Mouse (Mus musculus) forebrain, embryonic 10.5 days (tissue): ENCODE measurements at regions not wholly inside any gene's neighbourhood (a gene's known extent, or its start where the extent isn't known, plus 50 kb on each side); places are given as distances from the start of the nearest gene placed in this dataset.

Experiments
- DNase-seq: peaks from one replicate; pipeline ENCODE4 v3.0.0-alpha.2; 2017; ENCODE audit warnings: low spot score; ENCODE audit errors: extremely low spot score
- H3K27ac ChIP-seq: fragments of 300-500 bp; sonication (generic); 2 replicates; pipeline ENCODE4 v1.5.1; 2016; ENCODE audit warnings: mild to moderate bottlenecking
- H3K27me3 ChIP-seq: fragments of 300-500 bp; sonication (generic); 2 replicates; pipeline ENCODE4 v1.6.1; 2016; ENCODE audit warnings: mild to moderate bottlenecking; ENCODE audit not compliant: poor library complexity, severe bottlenecking
- H3K36me3 ChIP-seq: fragments of 300-500 bp; sonication (generic); replicated peaks from 2 replicates; pipeline ENCODE4 v1.6.1; 2016; ENCODE audit warnings: mild to moderate bottlenecking, moderate library complexity
- H3K4me1 ChIP-seq: fragments of 300-500 bp; sonication (generic); 2 replicates; pipeline ENCODE4 v1.6.1; 2016
- H3K4me3 ChIP-seq: fragments of 300-500 bp; sonication (generic); 2 replicates; pipeline ENCODE4 v1.5.1; 2016; ENCODE audit warnings: mild to moderate bottlenecking, moderate library complexity
- H3K9me3 ChIP-seq: fragments of 300-500 bp; sonication (generic); 2 replicates; pipeline ENCODE4 v1.6.1; 2016; ENCODE audit warnings: mild to moderate bottlenecking, moderate library complexity
- WGBS: fragments of 180-500 bp; shearing (Covaris S2); methylation state at CpG from one replicate; pipeline ENCODE4 v1.1.7; 2016; 5-methylcytosine and 5-hydroxymethylcytosine counted together

GRCm38 (mm10) chr11:86881710-86882109 is 74.2 kb upstream of the Dhx40 start:
- Histone ChIP-seq H3K27ac (no peak overlapping the region), H3K9me3 (no peaks in the 10 kb centered on the region), H3K4me3 (no peak overlapping the region), H3K36me3 (no peaks in the 10 kb centered on the region), H3K4me1 (peaks cover 9% of the 10 kb centered on the region), H3K27me3 (no peaks in the 10 kb centered on the region)
- no peak for DNase-seq

- Histone ChIP-seq H3K9me3 (no peaks in the 10 kb centered on the region), H3K27ac (no peak overlapping the region), H3K36me3 (no peaks in the 10 kb centered on the region), H3K4me1 (peaks cover 18% of the 10 kb centered on the region), H3K27me3 (no peaks in the 10 kb centered on the region), H3K4me3 (no peak overlapping the region)
- 76% methylated on average over 6 of the region's 6 CpGs for WGBS
- DNase-seq = no peak
Observed at GRCm38 (mm10) chr11:86879356-86879905, 71.9 kb upstream of the Dhx40 start.

GRCm38 (mm10) chr11:86878327-86879065 is 71.0 kb upstream of the Dhx40 start:
- H3K27ac ChIP-seq = no peak overlapping the region
- H3K4me1 ChIP-seq = peaks cover 25% of the 10 kb centered on the region
- H3K4me3 ChIP-seq = no peak overlapping the region
- no peaks in the 10 kb centered on the region for H3K36me3 ChIP-seq
- H3K27me3 ChIP-seq = no peaks in the 10 kb centered on the region
- DNase-seq = no peak
- no peaks in the 10 kb centered on the region for H3K9me3 ChIP-seq
- WGBS = 85% methylated on average over 11 of the region's 11 CpGs

- 0 out of 2 replicates have a peak overlapping the region, but pooled peaks have one; percentile 20 for H3K27ac ChIP-seq
- peaks cover 45% of the 10 kb centered on the region for H3K4me1 ChIP-seq
- 57% methylated on average over 8 of the region's 8 CpGs for WGBS
Observed at GRCm38 (mm10) chr11:86876509-86876908, 69.0 kb upstream of the Dhx40 start.

GRCm38 (mm10) chr11:86875738-86876137 is 68.2 kb upstream of the Dhx40 start:
- Histone ChIP-seq H3K27me3 (no peaks in the 10 kb centered on the region), H3K27ac (no peak overlapping the region), H3K4me1 (peaks cover 48% of the 10 kb centered on the region), H3K36me3 (no peaks in the 10 kb centered on the region), H3K9me3 (no peaks in the 10 kb centered on the region), H3K4me3 (no peak overlapping the region)
- no peak for DNase-seq
- 95% methylated on average over 1 of the region's 1 CpGs for WGBS

More at GRCm38 (mm10) chr11:86876509-86876908, 69.0 kb upstream of the Dhx40 start:
- H3K36me3 ChIP-seq = no peaks in the 10 kb centered on the region
- H3K9me3 ChIP-seq = no peaks in the 10 kb centered on the region
- H3K27me3 ChIP-seq = no peaks in the 10 kb centered on the region
- DNase-seq = no peak
- H3K4me3 ChIP-seq = no peak overlapping the region

GRCm38 (mm10) chr11:86874666-86875295 is 67.2 kb upstream of the Dhx40 start:
- Histone ChIP-seq H3K4me1 (peaks cover 48% of the 10 kb centered on the region), H3K27me3 (no peaks in the 10 kb centered on the region), H3K9me3 (no peaks in the 10 kb centered on the region), H3K4me3 (no peak overlapping the region), H3K27ac (0 out of 2 replicates have a peak overlapping the region, but pooled peaks have one; percentile 3), H3K36me3 (no peaks in the 10 kb centered on the region)
- DNase-seq = no peak
- WGBS = 74% methylated on average over 12 of the region's 12 CpGs

- H3K4me3 ChIP-seq = no peak overlapping the region; the same call in 1 of the 2 replicates
- peaks cover 39% of the 10 kb centered on the region for H3K4me1 ChIP-seq
- DNase-seq = no peak
- WGBS = 85% methylated on average over 1 of the region's 1 CpGs
- peak overlapping the region; percentile 77 for H3K27ac ChIP-seq
- no peaks in the 10 kb centered on the region for H3K36me3 ChIP-seq
- H3K27me3 ChIP-seq = no peaks in the 10 kb centered on the region
- no peaks in the 10 kb centered on the region for H3K9me3 ChIP-seq
Observed at GRCm38 (mm10) chr11:86873406-86873700, 65.8 kb upstream of the Dhx40 start.

- H3K4me3 ChIP-seq = no peak overlapping the region; the same call in 1 of the 2 replicates
- DNase-seq = no peak
Observed at GRCm38 (mm10) chr11:86872537-86873405, 65.2 kb upstream of the Dhx40 start.

GRCm38 (mm10) chr11:86871782-86872181 is 64.2 kb upstream of the Dhx40 start:
- H3K4me3 ChIP-seq = no peak overlapping the region
- peak overlapping the region; percentile 77; the same call in 1 of the 2 replicates for H3K27ac ChIP-seq
- H3K4me1 ChIP-seq = peaks cover 43% of the 10 kb centered on the region
- H3K27me3 ChIP-seq = no peaks in the 10 kb centered on the region
- no peaks in the 10 kb centered on the region for H3K36me3 ChIP-seq
- 58% methylated on average over 4 of the region's 4 CpGs for WGBS
- no peak for DNase-seq
- H3K9me3 ChIP-seq = no peaks in the 10 kb centered on the region

More at GRCm38 (mm10) chr11:86872537-86873405, 65.2 kb upstream of the Dhx40 start:
- Histone ChIP-seq H3K27me3 (no peaks in the 10 kb centered on the region), H3K27ac (peak overlapping the region; percentile 77), H3K9me3 (no peaks in the 10 kb centered on the region), H3K4me1 (peaks cover 39% of the 10 kb centered on the region), H3K36me3 (no peaks in the 10 kb centered on the region)
- WGBS = 59% methylated on average over 10 of the region's 10 CpGs

GRCm38 (mm10) chr11:86870486-86871165 is 63.1 kb upstream of the Dhx40 start:
- Histone ChIP-seq H3K9me3 (no peaks in the 10 kb centered on the region), H3K27ac (no peak overlapping the region), H3K4me3 (no peak overlapping the region), H3K36me3 (no peaks in the 10 kb centered on the region), H3K4me1 (peaks cover 39% of the 10 kb centered on the region), H3K27me3 (no peaks in the 10 kb centered on the region)
- WGBS = 91% methylated on average over 9 of the region's 9 CpGs
- no peak for DNase-seq

GRCm38 (mm10) chr11:86866931-86867330 is 59.4 kb upstream of the Dhx40 start:
- H3K9me3 ChIP-seq = no peaks in the 10 kb centered on the region
- H3K4me1 ChIP-seq = peaks cover 11% of the 10 kb centered on the region
- no peak for DNase-seq
- H3K4me3 ChIP-seq = no peak overlapping the region
- H3K27me3 ChIP-seq = no peaks in the 10 kb centered on the region
- H3K36me3 ChIP-seq = no peaks in the 10 kb centered on the region
- WGBS = 86% methylated on average over 10 of the region's 10 CpGs
- H3K27ac ChIP-seq = no peak overlapping the region

- Histone ChIP-seq H3K36me3 (no peaks in the 10 kb centered on the region), H3K4me3 (no peak overlapping the region), H3K27me3 (no peaks in the 10 kb centered on the region), H3K4me1 (peaks cover 11% of the 10 kb centered on the region), H3K27ac (no peak overlapping the region), H3K9me3 (no peaks in the 10 kb centered on the region)
- WGBS = 79% methylated on average over 8 of the region's 8 CpGs
- no peak for DNase-seq
Observed at GRCm38 (mm10) chr11:86859864-86860528, 52.5 kb upstream of the Dhx40 start.
